Mouse (Mus musculus) adrenal gland, adult 18-20 months (tissue): ENCODE results near the gene H2al1e. TPM values are rescaled to one million over a fixed set of nuclear protein-coding genes. Genes with fewer than 3 reads are reported as not detected.
"Not testable (repeated sequence)": the region's sequence is repeated elsewhere in the genome, so short reads cannot be mapped to it uniquely, and the experiment has no call there.

Source experiments
- DNase-seq, 2 experiments: peaks; one replicate each; pipeline ENCODE4 v3.0.0; 2021 to 2022; ENCODE audit warnings: low spot score in 2 of 2
- long read RNA-seq, 2 experiments: library from polyadenylated mRNA; stranded (forward); transcript quantifications; one replicate each; pipeline ENCODE4 v2.0.0; 2021
- total RNA-seq, 2 experiments: library from RNA; stranded (reverse); gene quantifications; 1 replicate in 1 of 2; 2 replicates in 1 of 2; pipeline ENCODE4 v1.2.3; 2021

H2al1e gene
- total RNA-seq = not detected
- long read RNA-seq, experiment 1 = 0 reads
- long read RNA-seq, experiment 2 = 0 reads

DNA sequence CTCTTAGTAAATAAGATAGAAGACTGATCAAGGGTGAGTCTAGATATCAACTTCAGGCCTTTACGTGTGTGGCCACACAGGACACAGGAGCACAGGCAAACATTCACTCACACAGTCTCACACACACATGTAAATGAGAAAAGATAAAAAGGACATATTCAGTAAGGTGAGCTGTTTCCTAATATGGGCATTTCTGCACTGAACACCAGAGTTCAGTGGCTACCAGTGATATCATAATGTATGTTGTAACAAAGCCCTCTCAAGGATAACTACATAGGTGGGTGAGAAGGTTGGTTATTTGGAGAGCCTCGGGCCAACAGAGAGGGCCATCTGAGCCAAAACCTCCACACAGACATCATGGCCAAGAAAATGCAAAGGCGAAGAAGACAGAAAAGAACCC lies at the start of gene H2al1e:
Gene H2al1e (plus strand): TSS at position 301 of the 400 bp plus-strand sequence.
- not testable (repeated sequence) for DNase-seq

DNA sequence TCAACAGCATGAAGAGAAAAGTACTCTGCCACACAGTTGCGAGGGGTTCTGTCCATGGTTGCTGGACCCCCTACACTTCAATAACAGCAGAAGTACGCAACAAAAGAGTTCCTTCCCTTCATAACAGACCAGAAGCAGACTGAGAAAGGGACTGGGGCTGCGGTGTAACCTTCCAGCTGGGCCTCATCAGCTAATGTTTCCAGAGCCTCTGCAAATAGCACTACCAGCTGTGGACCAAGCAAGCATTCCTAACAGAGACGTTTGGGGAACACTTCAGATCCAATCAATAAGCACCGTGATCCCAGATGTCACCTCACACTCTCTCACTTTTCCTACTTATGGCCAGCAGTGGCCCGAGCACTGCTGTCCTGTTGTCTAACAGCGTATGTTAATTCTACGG lies 46.8 kb upstream of the H2al1e start:
- no peak for DNase-seq

DNA sequence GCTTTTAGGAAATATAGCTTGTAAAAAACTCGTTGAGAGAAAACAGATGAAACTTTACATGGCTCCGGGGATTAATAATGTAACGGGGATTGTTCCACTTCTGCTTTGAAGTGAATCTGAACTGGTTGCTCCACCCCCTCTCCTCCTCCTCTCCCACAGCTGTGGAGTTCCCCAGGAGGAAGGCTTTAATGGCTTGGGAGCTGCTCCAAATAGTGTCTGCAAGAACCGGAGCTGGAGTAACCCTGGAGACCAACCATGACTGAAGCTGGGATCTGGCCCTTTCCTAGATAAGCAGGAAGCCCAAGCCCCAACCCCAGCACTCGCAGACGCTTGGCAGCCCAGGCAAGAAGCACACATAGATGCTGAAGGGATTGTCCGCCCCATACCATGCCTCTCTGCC lies 43.9 kb upstream of the H2al1e start:
- no peak for DNase-seq

DNA sequence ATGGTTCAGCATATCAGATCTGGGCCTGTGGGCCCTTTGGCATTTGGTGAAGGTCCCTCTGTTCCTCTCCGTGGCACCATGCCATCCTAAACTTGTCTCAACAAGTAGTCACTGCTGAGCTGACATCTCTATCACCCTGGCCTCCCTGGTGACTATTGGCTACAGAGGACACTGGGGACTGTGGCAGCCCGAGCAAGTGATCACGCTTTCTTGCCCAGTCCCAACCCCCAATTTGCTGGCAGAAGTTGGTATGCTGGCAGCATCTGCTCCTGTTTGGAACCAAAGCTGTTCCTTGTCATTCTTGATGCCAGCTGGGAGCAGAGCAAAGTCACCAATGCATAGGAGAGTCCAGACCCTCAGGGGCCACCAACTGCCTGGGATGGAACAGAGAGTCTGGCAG lies 42.7 kb upstream of the H2al1e start:
- DNase-seq = no peak

DNA sequence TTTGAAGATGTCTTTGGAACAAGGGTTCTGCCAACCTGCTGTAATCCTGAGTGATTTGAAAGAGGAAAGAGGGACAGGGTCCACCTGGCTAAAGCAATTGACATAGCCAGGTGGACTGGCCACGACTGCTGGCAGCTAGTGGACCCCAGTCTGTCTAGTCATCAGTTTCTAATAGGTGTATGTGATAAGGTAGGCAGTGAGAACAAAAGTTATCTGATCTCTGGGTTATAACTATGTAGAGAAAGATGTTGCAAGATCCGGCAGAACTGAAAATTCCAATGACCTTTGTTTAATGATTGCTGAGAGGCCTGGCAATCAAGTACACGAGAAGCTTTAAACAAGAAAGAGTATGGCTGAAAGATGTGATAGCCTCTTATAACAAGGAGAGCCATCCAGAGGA lies 38.5 kb upstream of the H2al1e start:
- no peak for DNase-seq

DNA sequence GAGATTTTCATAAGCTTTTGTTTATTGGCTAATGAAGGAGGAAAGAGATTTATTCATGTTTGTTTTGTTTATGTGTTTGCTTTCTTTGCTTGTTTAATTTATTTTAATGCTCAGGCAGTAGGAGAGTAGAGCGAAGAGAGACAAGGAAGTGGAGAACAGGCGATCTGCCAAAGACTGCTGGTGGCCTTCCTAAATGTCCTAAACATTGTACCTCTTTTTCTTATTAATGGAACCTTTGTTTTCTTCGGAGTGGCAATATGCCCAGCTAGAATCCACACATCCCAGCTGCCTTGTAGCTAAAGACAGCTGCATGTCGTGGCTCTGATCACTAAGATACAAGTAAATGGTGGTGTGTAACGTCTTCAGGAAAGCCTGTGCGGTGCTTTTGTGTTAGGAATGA lies 34.7 kb upstream of the H2al1e start:
- no peak for DNase-seq

DNA sequence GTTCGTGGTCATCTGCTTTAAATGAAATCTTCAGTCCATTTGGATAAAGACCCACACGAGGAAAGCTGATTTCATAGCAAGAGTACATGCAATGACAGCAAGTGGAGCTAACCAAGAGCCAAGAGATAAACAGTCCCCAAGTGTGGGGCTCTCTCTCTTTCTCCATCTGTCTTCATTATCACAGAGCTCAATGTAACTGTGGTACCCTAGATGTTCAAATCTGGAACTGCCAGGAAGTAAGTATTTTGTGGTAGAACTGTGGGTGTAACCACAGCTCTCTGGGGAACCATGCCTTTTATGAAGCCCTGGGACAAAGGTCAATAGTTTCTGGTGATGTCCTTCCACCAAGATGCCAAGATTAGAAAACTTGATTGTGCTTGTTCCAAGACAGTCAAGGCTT lies 31.0 kb upstream of the H2al1e start:
- DNase-seq = no peak

DNA sequence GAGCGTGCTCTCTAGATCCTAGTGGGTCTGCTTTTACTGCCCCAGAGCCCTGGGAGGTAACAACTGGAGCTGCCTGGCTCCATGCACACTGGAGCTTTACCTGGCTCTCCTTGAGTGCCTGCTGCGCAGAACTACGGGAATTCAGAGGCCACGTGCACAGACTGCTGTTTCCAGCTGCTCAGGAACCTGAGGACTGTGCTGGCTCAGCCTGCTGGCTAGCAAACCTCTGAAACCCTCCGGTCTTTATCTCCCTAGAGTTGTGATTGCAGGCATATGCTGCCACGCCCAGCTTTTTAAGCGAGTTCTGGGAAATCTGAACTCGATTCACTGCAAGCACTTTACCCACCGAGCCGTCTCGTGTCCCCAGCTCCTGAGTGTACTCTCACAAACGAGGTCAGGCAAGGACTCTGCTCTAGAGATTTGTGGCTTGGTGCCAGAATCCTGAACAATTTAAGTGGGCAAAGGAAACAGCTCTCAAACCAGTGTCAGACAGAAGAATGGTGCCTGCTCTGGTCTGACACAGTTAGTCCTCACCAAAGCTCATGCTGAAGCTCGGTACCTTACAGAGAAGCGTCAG lies 23.3 kb upstream of the H2al1e start:
- DNase-seq = no peak

DNA sequence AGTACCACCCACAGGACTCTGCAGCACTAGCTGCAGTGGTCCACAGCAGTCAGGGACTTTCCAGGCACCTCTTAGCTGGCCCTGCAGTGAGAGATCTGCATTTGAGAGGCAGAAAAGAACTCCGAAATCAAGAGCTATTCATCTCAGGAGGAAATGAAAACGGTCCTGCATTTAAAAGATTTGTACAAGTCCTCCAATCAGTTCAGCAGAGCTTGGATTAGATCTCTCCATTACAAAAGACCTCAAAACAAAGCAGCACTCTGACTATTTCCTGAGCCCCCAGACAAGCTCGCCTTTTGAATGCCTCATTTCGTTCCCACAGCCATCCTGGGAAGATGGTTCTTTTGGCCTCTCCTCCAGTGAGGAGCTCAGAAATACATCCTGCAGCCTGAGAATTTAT lies 22.5 kb upstream of the H2al1e start:
- no peak for DNase-seq

DNA sequence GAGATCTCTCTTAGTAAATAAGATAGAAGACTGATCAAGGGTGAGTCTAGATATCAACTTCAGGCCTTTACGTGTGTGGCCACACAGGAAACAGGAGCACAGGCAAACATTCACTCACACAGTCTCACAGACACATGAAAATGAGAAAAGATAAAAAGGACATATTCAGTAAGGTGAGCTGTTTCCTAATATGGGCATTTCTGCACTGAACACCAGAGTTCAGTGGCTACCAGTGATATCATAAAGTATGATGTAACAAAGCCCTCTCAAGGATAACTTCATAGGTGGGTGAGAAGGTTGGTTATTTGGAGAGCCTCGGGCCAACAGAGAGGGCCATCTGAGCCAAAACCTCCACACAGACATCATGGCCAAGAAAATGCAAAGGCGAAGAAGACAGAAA lies 12.8 kb upstream of the H2al1e start, which contains the start of gene H2al1a:
Gene H2al1a (plus strand): TSS at position 301 of the 400 bp plus-strand sequence.
- DNase-seq = not testable (repeated sequence)

DNA sequence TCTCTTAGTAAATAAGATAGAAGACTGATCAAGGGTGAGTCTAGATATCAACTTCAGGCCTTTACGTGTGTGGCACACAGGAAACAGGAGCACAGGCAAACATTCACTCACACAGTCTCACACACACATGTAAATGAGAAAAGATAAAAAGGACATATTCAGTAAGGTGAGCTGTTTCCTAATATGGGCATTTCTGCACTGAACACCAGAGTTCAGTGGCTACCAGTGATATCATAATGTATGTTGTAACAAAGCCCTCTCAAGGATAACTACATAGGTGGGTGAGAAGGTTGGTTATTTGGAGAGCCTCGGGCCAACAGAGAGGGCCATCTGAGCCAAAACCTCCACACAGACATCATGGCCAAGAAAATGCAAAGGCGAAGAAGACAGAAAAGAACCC lies 9.6 kb upstream of the H2al1e start, which contains the start of gene H2al1b:
Gene H2al1b (plus strand): TSS at position 301 of the 400 bp plus-strand sequence.
- DNase-seq = not testable (repeated sequence)

DNA sequence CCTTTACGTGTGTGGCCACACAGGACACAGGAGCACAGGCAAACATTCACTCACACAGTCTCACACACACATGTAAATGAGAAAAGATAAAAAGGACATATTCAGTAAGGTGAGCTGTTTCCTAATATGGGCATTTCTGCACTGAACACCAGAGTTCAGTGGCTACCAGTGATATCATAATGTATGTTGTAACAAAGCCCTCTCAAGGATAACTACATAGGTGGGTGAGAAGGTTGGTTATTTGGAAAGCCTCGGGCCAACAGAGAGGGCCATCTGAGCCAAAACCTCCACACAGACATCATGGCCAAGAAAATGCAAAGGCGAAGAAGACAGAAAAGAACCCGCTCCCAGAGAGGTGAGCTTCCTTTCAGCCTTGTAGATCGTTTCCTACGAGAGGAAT lies 6.4 kb upstream of the H2al1e start, which contains the start of gene H2al1c:
Gene H2al1c (plus strand): TSS at position 301 of the 400 bp plus-strand sequence.
- DNase-seq = not testable (repeated sequence)

DNA sequence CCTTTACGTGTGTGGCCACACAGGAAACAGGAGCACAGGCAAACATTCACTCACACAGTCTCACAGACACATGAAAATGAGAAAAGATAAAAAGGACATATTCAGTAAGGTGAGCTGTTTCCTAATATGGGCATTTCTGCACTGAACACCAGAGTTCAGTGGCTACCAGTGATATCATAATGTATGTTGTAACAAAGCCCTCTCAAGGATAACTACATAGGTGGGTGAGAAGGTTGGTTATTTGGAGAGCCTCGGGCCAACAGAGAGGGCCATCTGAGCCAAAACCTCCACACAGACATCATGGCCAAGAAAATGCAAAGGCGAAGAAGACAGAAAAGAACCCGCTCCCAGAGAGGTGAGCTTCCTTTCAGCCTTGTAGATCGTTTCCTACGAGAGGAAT lies 3.2 kb upstream of the H2al1e start, which contains the start of gene H2al1d:
Gene H2al1d (plus strand): TSS at position 301 of the 400 bp plus-strand sequence.
- not testable (repeated sequence) for DNase-seq

DNA sequence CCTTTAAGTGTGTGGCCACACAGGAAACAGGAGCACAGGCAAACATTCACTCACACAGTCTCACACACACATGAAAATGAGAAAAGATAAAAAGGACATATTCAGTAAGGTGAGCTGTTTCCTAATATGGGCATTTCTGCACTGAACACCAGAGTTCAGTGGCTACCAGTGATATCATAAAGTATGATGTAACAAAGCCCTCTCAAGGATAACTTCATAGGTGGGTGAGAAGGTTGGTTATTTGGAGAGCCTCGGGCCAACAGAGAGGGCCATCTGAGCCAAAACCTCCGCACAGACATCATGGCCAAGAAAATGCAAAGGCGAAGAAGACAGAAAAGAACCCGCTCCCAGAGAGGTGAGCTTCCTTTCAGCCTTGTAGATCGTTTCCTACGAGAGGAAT lies 3.1 kb downstream of the H2al1e start, which contains the start of gene H2al1f:
Gene H2al1f (plus strand): TSS at position 301 of the 400 bp plus-strand sequence.
- DNase-seq = not testable (repeated sequence)

DNA sequence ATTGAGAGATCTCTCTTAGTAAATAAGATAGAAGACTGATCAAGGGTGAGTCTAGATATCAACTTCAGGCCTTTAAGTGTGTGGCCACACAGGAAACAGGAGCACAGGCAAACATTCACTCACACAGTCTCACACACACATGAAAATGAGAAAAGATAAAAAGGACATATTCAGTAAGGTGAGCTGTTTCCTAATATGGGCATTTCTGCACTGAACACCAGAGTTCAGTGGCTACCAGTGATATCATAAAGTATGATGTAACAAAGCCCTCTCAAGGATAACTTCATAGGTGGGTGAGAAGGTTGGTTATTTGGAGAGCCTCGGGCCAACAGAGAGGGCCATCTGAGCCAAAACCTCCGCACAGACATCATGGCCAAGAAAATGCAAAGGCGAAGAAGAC lies 6.2 kb downstream of the H2al1e start, which contains the start of gene H2al1g:
Gene H2al1g (plus strand): TSS at position 301 of the 400 bp plus-strand sequence.
- not testable (repeated sequence) for DNase-seq

DNA sequence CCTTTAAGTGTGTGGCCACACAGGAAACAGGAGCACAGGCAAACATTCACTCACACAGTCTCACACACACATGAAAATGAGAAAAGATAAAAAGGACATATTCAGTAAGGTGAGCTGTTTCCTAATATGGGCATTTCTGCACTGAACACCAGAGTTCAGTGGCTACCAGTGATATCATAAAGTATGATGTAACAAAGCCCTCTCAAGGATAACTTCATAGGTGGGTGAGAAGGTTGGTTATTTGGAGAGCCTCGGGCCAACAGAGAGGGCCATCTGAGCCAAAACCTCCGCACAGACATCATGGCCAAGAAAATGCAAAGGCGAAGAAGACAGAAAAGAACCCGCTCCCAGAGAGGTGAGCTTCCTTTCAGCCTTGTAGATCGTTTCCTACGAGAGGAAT lies 9.5 kb downstream of the H2al1e start, which contains the start of gene H2al1h:
Gene H2al1h (plus strand): TSS at position 301 of the 400 bp plus-strand sequence.
- DNase-seq = not testable (repeated sequence)

DNA sequence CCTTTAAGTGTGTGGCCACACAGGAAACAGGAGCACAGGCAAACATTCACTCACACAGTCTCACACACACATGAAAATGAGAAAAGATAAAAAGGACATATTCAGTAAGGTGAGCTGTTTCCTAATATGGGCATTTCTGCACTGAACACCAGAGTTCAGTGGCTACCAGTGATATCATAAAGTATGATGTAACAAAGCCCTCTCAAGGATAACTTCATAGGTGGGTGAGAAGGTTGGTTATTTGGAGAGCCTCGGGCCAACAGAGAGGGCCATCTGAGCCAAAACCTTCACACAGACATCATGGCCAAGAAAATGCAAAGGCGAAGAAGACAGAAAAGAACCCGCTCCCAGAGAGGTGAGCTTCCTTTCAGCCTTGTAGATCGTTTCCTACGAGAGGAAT lies 12.6 kb downstream of the H2al1e start, which contains the start of gene H2al1i:
Gene H2al1i (plus strand): TSS at position 301 of the 400 bp plus-strand sequence.
- DNase-seq = not testable (repeated sequence)

DNA sequence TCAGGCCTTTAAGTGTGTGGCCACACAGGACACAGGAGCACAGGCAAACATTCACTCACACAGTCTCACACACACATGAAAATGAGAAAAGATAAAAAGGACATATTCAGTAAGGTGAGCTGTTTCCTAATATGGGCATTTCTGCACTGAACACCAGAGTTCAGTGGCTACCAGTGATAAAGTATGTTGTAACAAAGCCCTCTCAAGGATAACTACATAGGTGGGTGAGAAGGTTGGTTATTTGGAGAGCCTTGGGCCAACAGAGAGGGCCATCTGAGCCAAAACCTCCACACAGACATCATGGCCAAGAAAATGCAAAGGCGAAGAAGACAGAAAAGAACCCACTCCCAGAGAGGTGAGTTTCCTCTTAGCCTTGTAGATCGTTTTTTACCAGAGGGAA lies 15.8 kb downstream of the H2al1e start, which contains the start of gene H2al1j:
Gene H2al1j (plus strand): TSS at position 301 of the 400 bp plus-strand sequence.
- DNase-seq = not testable (repeated sequence)

DNA sequence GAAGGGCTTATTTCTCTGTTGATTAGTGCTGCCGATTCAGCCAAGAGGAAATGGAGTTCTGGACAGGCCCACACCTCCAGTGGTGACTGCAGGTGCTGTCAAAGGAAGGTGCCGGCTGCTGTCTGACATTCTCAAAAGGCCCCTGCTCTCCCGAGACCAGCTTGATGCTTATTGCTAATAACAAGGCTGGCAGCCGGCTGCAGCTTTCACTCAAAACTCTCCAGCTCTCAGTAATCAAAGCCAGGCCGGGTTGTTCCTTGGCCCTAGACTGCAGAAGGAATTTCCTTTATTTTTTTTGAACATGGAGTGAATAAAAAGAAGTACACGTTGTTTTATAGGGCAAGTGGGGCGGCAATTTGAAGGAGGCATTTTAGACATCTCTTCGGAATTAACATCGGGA lies 34.0 kb downstream of the H2al1e start:
- DNase-seq = no peak

DNA sequence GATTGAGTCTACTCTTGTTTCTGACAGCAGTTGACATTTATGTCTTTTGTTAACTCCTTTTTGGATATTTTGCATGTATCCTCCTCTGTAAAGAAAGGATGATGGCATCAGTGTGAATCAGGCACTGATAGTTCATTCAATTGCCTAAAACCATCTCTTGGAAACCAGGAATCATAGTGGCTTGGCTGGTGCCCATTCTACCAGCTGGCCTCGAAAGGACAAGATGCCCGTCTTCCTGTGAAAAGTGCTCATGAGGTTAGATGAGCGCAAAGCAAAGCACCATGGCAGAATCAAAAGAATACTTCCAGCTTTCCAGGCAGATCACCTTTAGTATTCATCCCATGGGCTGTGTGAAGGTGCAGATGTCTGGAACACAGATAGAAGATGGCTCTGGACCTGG lies 35.0 kb downstream of the H2al1e start:
- DNase-seq = no peak

DNA sequence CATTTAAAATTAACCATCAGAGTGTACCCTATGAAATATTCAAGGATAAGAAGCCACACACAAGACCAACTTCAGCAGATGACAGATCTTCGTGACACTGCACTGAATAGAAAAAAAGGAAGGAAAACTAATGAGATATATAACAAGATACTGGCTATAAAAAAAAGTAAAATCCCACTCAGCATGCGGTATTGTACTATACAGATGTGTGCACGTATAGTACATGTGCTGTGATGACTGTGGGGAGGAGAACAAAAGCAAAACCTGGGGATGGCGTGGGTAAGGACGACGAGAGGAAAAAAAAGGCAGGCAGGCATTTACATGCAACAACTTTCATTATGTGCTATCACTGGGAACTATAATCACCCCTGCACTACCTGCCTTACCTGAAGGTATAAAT lies 49.1 kb downstream of the H2al1e start:
- DNase-seq = no peak

DNA sequence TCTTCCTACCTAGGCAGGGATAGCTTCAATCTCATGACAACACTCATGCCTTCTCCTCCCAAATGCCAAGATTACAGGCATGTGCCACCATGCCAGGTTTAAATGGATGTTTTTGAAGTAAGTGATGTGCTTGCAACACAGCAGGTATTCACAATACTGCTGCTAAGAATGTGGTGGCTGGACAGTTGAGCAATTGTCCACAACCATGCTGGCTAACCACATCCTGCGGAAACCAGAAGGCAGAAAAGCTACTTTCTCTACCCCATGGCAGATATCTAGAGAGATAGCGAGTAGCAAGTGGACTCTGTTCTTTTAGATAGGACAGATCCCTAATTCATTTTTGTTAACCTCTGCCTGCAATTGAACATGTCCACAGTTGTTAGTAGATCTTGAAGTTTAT lies 49.5 kb downstream of the H2al1e start:
- DNase-seq = no peak
